Mouse (Mus musculus) cerebellum, adult 11 months (tissue): ENCODE results near the gene Enpp1.

ENCODE experiments used
- DNase-seq: peaks from one replicate; pipeline ENCODE4 v3.0.0; 2022

Gene Enpp1

DNA sequence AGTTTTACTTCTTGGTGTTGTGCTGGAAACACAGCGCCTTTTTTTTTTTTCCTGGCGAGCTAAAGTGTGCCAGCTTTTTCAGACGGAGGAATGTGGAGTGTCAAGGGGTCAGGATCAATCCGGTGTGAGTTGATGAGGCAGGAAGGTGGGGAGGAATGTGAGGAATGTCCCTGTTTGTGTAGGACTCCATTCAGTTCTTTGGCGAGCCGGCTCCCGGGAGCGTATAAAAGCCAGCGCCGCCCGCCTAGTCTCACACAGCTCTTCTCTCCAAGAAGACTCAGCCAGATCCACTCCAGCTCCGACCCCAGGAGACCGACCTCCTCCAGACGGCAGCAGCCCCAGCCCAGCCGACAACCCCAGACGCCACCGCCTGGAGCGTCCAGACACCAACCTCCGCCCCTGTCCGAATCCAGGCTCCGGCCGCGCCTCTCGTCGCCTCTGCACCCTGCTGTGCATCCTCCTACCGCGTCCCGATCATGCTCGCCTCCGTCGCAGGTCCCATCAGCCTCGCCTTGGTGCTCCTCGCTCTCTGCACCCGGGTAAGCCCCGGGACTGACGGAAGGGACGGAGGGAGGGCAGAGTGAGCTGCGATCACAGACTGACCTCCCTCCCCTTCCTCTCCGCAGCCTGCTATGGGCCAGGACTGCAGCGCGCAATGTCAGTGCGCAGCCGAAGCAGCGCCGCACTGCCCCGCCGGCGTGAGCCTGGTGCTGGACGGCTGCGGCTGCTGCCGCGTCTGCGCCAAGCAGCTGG is 116.5 kb downstream of the Enpp1 start, which contains the start of gene Ccn2:
TSS of gene Ccn2 (plus strand) at position 193 of the 753 bp plus-strand sequence.
- peak; percentile 6 for DNase-seq

DNA sequence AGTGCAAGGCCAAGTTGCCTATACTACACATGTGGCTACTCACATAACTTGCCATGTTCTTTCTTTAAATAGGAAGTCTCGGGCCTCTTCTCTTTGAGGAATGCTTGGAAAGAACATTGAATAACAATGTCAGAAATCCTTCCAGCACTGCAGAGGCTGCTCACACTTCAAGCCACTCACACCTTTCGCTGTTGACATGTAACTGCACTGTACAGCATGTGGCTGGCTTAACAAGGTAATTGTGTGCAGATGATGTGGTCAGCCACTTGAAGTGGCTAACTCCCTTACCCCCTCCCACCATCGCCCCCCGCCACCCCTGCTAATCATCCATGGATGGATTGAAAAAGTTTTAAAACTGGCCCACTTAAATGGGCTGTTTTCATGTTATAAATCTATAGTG is 118.4 kb downstream of the Enpp1 start:
- DNase-seq = no peak

DNA sequence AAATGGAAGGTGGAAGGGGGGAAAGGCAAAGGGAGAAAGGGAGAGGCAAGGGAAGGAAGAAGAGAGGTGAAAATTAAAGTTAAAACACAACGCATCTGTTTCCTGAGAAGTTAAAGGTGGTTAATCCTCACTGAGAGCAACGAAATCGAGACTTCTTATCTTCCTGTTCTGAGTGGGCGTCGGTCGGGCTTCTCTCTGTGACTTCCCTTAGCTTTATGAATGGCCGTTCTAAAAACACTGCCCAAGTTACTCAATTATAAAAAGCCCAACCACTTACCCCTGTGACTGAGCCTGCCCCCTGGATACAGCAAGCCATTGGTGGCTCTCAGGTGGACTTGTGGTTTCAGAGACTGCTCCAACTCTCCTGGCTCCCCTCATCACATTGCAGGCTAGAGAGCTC is 119.0 kb downstream of the Enpp1 start:
- no peak for DNase-seq

DNA sequence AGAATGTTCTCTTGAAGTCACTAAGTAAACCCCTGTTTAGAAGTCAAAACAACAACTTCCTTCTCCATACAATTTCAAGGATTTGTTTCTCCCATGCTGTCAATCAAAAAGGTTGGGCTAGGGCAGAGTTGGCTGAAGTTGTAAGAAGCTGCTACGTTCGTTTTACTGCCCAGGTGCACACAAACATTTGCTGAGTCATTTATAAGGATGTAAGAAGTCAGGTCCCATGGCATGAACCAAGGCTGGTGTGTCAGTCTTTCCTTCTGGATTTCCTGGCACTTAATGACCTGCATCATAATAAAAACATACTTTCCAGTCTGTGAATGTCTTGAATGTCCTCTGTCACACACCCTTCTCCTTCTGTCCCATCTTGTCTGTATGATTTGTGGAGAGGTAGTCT is 119.6 kb downstream of the Enpp1 start:
- DNase-seq = no peak

DNA sequence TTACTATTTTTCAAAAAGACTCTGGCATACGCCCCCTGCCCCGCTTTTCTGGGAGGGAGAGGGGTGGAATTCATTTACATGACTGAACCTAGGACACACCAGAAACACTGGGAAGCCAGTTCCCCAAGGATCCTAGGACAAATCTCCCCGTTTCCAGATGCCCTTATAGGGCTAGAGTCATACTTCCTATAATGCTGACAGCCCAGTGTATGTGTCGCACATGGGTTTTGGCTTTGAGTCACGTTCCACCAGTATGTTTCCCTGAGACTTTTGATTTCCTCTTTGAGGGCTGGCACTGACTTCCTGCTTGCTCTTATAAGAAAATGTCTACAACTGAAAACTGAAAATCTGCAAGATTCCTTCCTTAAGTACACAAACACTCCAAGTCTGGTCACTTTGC is 120.2 kb downstream of the Enpp1 start:
- no peak for DNase-seq

DNA sequence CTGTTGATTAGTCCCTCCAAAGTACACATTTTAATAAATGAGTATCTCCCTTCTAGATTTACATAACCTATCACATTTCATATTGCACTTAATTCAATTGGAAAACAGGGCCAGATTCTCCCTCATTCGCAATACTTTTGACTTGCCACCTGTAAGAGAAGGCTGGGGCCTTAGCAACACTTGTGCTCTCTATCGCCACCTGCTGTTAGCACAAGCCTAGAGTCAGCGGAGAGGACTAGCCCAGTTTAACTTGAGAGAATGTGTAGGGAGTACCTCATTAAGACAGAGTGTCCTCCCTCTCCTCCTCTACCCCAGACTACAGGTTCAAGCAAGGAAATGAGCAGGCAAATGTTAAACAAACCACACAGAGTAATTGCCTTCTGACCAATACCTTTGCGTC is 120.8 kb downstream of the Enpp1 start:
- DNase-seq = peak; percentile 20

DNA sequence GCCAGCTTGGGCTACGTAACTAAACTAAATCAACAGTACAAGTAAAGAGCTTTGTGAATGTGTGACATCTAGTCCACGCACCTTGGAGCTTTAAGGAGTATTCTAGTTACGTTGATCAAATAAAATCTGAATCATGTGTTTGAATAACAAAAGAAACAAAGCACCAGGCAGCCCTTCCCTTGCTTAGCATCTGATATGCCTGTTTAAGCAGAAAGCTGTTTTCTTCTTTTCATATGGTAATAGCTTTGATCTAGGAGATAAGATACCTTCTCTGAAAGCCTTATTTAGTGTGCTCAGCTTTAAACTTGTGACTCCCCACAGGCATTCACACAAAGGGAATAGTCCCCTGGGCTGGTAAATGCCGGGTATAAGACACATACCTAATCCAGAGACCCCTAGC is 121.4 kb downstream of the Enpp1 start:
- DNase-seq = no peak

DNA sequence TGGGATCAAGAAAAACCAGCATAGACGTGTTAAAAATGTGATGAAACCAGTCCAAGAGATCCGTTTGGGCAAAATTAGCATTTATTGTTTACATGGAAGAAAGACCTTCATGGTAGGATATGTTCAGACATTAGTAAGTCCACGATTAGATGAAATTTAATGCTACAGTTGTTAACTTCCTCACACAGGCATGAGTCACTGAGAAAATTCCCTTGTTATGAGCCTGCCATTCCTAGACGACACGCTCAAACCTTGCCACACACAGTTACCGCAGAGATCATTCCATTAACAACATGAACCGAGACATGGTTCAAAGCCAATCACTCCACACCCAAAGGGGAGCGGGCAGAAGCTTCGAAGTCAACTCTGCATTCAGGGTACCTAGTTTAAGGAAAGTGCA is 122.7 kb downstream of the Enpp1 start:
- DNase-seq = no peak

DNA sequence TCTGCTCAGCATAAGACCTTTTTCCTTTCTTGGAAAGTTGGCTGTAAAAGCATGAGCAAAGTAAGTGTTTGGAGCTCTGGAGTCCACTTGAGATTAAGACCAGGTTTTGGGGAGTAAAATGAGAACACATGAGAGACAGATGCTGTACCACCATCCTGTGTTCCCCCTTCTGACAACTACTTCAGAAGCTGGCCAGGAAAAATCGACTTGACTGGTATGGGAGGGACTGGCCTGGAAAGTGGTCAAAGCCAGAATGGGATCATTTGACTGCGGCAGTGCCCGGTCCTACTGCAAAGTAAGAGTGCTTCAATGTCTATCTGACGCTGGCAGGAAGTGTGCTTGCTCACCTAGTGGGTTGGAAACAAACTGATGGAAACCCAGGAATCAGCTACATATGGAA is 123.1 kb downstream of the Enpp1 start:
- DNase-seq = no peak
